22 mouse cellular contexts compared by ENCODE assay signal in genomic region chr9:25854545-25854944, GRCm38 (mm10).
"Had no signal": no experiment of that assay in that cellular context is flagged by ENCODE, and none has a peak within 500 bp of the region (broad histone marks: within the 10 kb centered on the region; RNA-seq: fewer than 3 reads in every experiment).

No protein-coding gene starts in this region.

- H3K27me3 ChIP-seq: heart, embryonic 13.5 days; heart, embryonic 15.5 days; hindbrain, embryonic 13.5 days; hindbrain, embryonic 15.5 days; limb, embryonic 13.5 days; limb, embryonic 15.5 days; liver, embryonic 12.5 days had no signal

- H3K36me3 ChIP-seq: heart, embryonic 13.5 days; heart, embryonic 15.5 days; hindbrain, embryonic 13.5 days; hindbrain, embryonic 15.5 days; limb, embryonic 13.5 days; limb, embryonic 15.5 days; liver, embryonic 12.5 days had no signal

- DNase-seq: gastrocnemius, postnatal 14 days; gastrocnemius, postnatal 36 days; heart, adult 11 months; heart, adult 2 months; heart, postnatal 14 days; heart, postnatal 36 days; kidney, adult 18-20 months; kidney, adult 8-10 months; kidney, postnatal 10 days; kidney, postnatal 25 days; kidney, postnatal 4 days; left cerebral cortex, postnatal 4 days had no signal

- H3K9ac ChIP-seq: heart, embryonic 13.5 days; heart, embryonic 15.5 days; hindbrain, embryonic 13.5 days; hindbrain, embryonic 15.5 days; limb, embryonic 13.5 days; limb, embryonic 15.5 days; liver, embryonic 12.5 days; liver, embryonic 14.5 days had no signal

- H3K27ac ChIP-seq: heart, adult 2 months; heart, embryonic 13.5 days; heart, embryonic 15.5 days; hindbrain, embryonic 13.5 days; hindbrain, embryonic 15.5 days; hindbrain, postnatal 0 days; layer of hippocampus, adult 2 months; limb, embryonic 13.5 days; limb, embryonic 15.5 days; liver, embryonic 12.5 days; liver, embryonic 14.5 days had no signal

- H3K9me3 ChIP-seq: heart, embryonic 13.5 days; heart, embryonic 15.5 days; hindbrain, embryonic 13.5 days; hindbrain, embryonic 15.5 days; limb, embryonic 15.5 days; liver, embryonic 12.5 days had no signal

- H3K4me3 ChIP-seq: heart, adult 2 months; heart, embryonic 13.5 days; heart, embryonic 15.5 days; hindbrain, embryonic 13.5 days; hindbrain, embryonic 15.5 days; layer of hippocampus, adult 2 months; limb, embryonic 13.5 days; limb, embryonic 15.5 days; liver, embryonic 12.5 days had no signal

- H3K4me1 ChIP-seq: heart, embryonic 13.5 days; heart, embryonic 15.5 days; hindbrain, embryonic 13.5 days; hindbrain, embryonic 15.5 days; limb, embryonic 13.5 days; limb, embryonic 15.5 days; liver, embryonic 12.5 days had no signal
